Mouse (Mus musculus): Measurements from ENCODE around the gene Arhgef3. TPM values are rescaled to one million over a fixed set of nuclear protein-coding genes. Genes with fewer than 3 reads are reported as not detected.
A peak's percentile ranks its signal among the peaks of the same experiment; 100 is the strongest.

Gene Arhgef3
- total RNA-seq, 1 experiment from 2014 or later: 34.2 TPM

DNA sequence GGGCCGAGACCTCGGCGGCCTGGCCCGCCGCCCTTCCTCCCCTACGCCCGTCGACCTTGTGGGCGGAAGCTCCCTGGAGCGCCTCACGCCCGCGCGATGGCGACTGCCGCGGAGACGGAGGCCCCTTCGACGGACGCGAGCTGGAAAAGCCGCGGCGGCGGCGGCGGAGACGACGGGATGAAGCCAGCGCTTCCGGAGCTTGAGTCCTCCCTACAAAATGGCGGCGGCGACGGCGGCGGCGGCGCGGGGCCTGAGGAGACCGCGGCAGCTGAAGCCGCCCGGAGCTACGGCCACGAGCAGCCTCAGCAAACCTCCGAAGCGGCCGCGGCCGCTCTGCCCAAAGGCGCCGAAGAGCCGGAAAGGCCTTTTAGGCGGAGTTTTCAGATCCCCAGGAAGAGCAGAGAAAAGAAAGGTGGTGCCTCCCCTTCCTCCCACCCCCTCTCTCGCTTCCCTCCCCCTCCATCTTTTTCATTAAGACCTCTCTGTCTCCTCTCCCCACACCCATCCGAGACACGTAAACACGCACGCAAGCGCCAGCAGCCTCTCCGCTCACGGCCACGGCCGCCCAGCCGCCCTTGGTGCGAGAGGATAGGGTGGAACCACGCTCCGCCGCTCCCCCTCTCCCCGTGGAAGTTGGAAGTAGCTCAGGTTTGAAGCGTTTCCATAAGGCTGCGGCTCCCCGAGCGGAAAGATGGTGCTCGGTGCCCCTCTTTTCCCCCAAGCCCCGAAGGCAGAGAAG, 314.4 kb downstream of the Arhgef3 start:
- peak; percentile 91 for DNase-seq

DNA sequence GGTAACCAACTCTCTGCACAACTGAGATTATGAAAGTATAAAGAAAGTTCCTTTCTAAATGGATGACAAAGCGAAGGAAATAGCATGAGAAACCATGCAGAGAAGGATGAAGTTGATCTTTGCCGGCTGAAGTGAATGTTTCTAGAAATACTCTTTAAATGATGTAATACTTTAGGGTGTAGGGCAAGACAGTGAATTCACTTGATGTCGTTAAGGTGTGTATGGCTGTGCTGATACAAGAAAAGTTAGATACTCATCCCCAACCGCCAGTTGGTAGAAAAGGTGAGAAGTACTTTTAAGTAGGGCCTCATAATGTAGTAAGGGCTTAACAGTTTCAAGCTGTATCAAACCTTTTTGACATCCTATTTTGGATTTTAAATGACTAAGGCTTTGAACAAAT, 315.6 kb downstream of the Arhgef3 start:
- no peak for DNase-seq

DNA sequence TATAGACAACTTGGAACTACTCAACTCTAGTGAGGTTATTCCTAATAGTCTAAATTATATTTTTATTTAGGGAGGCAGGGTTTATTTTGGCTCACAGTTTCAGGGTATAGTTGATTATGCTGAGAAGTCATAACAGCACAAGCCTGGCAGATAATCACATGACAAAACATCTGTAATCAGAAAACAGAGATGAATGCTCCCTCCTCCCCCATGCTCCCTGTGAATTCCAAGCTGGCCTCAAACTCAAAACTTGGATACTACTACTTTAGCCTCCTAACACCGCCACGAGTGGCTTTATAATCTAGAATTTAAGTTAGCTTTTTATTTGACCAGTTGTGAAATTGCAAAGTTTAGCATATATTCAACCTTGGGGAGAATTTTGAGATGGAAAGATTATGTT, 317.4 kb downstream of the Arhgef3 start:
- DNase-seq: no peak

DNA sequence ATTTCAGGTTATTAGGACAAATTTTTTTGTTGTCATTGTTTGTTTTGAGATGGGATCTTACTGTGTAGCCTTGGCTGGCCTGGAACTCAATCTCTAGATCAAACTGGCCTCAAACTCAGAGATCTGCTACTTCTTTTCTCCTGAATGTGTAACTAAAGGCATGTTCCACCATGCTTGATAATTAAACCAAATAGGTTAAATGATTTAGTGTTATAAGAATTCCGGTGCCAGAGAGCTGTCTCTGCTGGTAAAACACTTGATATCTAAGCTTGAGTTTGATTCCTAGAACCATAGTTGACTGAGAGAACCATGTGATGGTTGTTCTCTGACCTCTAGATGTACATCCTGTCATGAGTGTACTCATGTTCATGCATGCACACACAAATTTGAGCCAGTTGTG, 321.4 kb downstream of the Arhgef3 start:
- DNase-seq: no peak

DNA sequence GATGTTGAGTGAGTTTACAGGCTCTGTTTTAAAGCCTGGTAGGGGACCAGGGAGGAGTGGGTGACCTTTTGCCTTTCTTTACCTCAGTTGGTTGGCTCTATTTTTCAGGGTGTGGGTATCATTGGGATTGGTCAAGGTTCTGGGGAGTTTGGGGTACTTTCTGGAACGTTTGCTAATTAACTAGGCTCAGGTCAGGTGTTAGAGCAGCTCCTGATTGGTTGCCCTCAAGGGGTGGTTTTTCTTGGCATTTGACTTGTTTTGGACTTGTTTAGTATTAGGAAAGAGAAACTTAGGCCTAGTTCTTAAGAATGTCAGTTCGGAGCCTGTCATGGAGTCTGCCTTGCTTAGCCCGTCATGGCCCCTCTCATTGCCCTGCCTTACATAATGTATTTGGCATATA, 322.1 kb downstream of the Arhgef3 start:
- DNase-seq: no peak

DNA sequence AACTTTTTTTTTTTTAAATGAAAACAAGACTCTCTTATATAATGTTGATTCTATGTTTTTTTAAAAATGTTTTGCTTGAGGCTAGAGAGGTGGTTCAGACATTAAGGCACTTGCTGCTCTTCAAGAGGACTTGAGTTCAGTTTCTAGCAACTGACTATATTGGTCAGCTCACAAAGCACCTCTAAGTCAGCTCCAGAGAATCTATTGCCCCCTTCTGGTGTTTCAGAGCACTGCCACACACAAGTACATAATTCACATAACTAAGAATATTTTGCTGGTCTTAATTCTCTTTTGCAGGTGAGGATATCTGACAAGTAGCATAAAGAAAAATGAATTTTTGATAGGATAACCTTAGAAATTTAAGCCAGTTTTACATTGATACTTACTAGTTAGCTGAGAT, 326.2 kb downstream of the Arhgef3 start:
- DNase-seq: no peak

DNA sequence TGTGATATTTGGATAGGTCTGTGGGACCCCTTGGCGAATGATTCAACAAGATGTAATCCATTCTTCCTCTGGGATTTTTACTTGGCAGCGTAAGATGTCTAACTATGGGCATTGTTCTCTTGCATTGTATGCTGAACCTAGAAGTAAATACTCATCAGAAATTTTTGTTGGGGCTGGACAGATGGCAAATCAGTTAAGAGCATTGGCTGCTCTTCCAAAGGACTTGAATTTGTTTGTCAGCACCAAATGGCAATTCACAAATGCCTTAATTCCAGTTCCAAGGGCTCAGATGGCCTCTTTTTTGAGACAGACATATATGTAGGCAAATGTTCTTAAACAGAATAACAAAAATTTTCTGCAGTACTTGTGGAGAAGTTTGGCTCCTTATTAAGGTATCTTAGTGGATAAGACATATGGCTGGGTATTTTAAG, 330.2 kb downstream of the Arhgef3 start:
- DNase-seq: no peak

DNA sequence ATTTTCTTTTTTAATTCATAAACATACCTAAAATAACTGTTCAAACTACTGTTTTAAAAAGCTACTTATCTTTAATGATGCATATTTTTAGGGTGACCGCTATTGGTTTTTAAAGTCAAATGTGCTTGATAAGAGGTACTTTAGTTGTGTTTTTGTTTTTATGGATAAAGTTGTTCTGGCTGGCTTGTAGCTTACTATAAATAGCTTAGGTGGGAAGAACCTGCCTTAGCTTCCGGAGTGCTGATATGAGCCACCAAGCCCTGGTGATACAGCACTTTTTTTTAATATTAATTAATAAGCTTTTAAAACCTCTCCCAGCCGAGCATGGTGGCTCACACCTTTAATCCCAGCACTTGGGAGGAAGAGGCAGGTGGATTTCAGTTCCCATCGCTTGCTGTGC, 332.3 kb downstream of the Arhgef3 start:
- DNase-seq: no peak

Small RNA genes lying within 50 kb of the gene (microRNA-seq; reads per million reads assigned to microRNA genes)
- gene Gm23633: 0 reads per million in 2 experiments

Other genes starting within 250 kb of the Arhgef3 start
- not detected in 2 replicates for gene Asb14, start 220.3 kb upstream of the Arhgef3 start, total RNA-seq (2021)
- 29.7 and 31.5 TPM in 2 replicates for gene Appl1, start 143.7 kb upstream of the Arhgef3 start, total RNA-seq (2021)
- not detected in 2 replicates for gene Hesx1, start 120.5 kb upstream of the Arhgef3 start, total RNA-seq (2021)
- gene Il17rd, start 76.0 kb upstream of the Arhgef3 start, total RNA-seq (2021): 3.6 and 5.2 TPM in 2 replicates

Data from adrenal gland, postnatal 14 days (tissue).